Mouse (Mus musculus) kidney, embryonic 16.5 days (tissue): ENCODE results near the gene Patl2. TPM values are rescaled to one million over a fixed set of nuclear protein-coding genes. Genes with fewer than 3 reads are reported as not detected.

Experiments used
- ATAC-seq: fragments of 200-750 bp; cut with Nextera tagmentation; 2 replicates; pipeline ENCODE4 v1.8.0; 2017; ENCODE audit warnings: moderate TSS enrichment; ENCODE audit not compliant: low FRiP score, low TSS enrichment
- H3K27ac ChIP-seq: fragments of 300-500 bp; sonication (generic); 2 replicates; pipeline ENCODE4 v1.5.1; 2014; ENCODE audit warnings: low read length
- H3K27me3 ChIP-seq: fragments of 300-500 bp; sonication (generic); 2 replicates; pipeline ENCODE4 v1.6.1; 2014; ENCODE audit warnings: low read length, control low read depth, mixed read lengths; ENCODE audit not compliant: insufficient read depth
- H3K36me3 ChIP-seq: fragments of 300-500 bp; sonication (generic); 2 replicates; pipeline ENCODE4 v1.6.1; 2014; ENCODE audit warnings: low read length, control low read depth, mixed read lengths; ENCODE audit not compliant: insufficient read depth
- H3K4me1 ChIP-seq: fragments of 300-500 bp; sonication (generic); 2 replicates; pipeline ENCODE4 v1.6.1; 2014; ENCODE audit warnings: low read length, control low read depth, mixed read lengths; ENCODE audit not compliant: insufficient read depth
- H3K4me2 ChIP-seq: fragments of 300-500 bp; sonication (generic); replicated peaks from 2 replicates; pipeline ENCODE4 v1.6.1; 2014; ENCODE audit warnings: low read depth, low read length
- H3K4me3 ChIP-seq: fragments of 300-500 bp; sonication (generic); 2 replicates; pipeline ENCODE4 v1.5.1; 2014; ENCODE audit warnings: mild to moderate bottlenecking, low read length
- H3K9ac ChIP-seq: fragments of 300-500 bp; sonication (generic); replicated peaks from 2 replicates; pipeline ENCODE4 v1.6.1; 2014; ENCODE audit warnings: low read length
- H3K9me3 ChIP-seq: fragments of 300-500 bp; sonication (generic); 2 replicates; pipeline ENCODE4 v1.6.1; 2016; ENCODE audit warnings: low read length, control low read depth
- WGBS: fragments of 180-500 bp; shearing (Covaris S2); extraction: QIAGEN DNeasy Blood & Tissue Kit; methylation state at CpG from one replicate; pipeline ENCODE4 v1.1.7; 2014; 5-methylcytosine and 5-hydroxymethylcytosine counted together
- polyA plus RNA-seq: library from polyadenylated mRNA; unstranded; fragments of >200 nt; fragmentation: Nextera tagmentation; extraction: Ambion mirVana; gene quantifications from 2 replicates; pipeline ENCODE4 v1.2.1, GENCODE M21; 2015

Patl2 gene
- polyA plus RNA-seq, 1 experiment from 2014 or later = not detected

DNA sequence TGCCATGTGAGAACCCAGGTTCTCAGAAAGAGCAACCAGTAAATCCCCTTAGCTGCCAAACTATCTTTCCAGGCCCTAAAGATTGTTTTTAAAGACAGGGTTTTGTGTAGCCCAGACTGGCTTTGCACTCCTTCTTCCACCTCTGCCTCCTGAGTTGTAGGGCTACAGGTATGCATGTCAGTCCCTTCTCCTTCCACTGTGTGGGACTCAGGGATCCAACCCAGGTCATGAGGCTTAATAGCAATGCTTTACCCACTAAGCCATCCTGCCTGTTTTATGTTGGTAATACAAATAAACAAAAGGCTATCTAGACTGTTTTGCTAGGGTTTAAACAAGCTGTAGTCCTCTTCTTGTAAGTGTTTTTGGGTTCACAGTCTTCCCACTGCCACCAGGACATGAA lies 28.4 kb downstream of the Patl2 start:
- Histone ChIP-seq H3K27ac (no peak overlapping the region), H3K36me3 (no peaks in the 10 kb centered on the region), H3K9ac (no peak overlapping the region), H3K4me1 (peaks cover 8% of the 10 kb centered on the region), H3K27me3 (no peaks in the 10 kb centered on the region), H3K4me3 (no peak overlapping the region), H3K9me3 (no peaks in the 10 kb centered on the region), H3K4me2 (no peak overlapping the region)
- ATAC-seq = no peak

DNA sequence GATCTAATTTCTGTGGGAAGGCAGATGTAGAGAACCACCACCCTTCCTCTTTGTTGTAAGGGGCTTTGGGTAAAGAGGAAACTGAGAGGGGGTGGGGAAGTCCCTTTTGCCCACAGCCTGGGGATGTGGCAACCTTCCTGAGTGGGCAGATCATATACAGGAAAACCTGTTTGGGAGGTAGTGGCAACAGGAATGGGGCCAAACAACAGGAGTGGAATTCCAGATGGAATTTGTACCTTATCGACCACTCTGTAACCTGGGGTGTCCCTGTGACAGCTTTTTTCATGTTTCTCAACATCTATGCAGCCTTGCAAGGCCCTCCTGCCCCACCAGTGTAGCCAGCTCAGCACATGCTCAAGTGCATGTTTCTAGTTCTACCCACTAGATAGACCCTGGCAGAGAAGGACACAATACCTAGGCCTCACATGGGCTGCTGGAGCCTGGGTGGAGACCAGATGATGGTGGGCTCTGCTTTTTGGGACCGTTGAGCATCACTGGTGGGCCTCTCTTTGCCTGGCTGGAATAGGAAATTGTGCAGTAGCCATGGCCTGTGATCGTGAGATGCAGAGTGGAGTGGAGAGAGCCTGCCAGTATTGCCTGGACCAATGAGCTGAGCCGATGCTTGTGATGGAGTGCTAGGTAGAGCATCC lies 29.8 kb downstream of the Patl2 start:
- Histone ChIP-seq H3K9ac (no peak overlapping the region), H3K4me3 (no peak overlapping the region), H3K27ac (no peak overlapping the region), H3K4me2 (no peak overlapping the region), H3K36me3 (no peaks in the 10 kb centered on the region), H3K9me3 (no peaks in the 10 kb centered on the region), H3K27me3 (no peaks in the 10 kb centered on the region), H3K4me1 (peaks cover under 1% of the 10 kb centered on the region)
- WGBS = 92% methylated on average over 4 of the region's 4 CpGs
- no peak for ATAC-seq

DNA sequence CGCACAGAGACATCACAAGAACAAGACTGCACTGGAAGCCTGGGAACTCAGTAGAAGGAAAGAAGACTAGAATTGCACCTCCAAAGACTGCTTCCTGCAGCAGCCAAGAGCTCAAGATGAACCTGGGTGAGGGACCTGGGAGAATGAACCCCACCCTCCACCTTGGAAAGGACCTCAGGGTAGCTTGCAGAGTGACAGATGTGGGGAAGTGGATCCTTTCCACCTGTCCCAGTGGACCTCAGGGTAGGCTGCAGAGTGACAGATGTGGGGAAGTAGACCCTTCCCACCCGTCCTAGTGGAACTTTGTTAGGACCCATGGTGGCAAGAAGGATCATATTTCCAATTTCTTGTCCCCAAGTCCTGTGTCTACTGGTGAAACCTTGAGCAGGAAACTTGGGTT lies 30.7 kb downstream of the Patl2 start:
- no peak for ATAC-seq
- WGBS = 74% methylated on average over 2 of the region's 2 CpGs

DNA sequence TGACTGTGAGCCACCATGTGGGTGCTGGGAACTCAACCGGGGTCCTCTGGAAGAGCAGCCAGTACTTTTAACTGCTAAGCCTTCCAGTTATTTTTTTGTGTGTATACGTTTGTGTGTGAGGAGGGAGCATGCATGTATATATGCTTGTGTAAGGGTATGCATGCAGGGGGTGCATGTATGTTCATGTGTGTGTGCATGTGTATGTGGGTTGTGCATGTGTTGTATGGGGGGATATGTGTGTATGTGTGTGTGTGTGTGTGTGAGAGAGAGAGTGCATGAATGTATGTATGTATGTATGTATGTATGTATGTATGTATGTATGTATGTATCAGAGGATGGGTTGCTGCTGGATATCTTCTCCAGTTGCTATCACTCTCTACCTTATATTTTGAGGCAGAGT lies 31.5 kb downstream of the Patl2 start:
- no peaks in the 10 kb centered on the region for H3K9me3 ChIP-seq
- H3K36me3 ChIP-seq = no peaks in the 10 kb centered on the region
- no peaks in the 10 kb centered on the region for H3K27me3 ChIP-seq
- ATAC-seq = no peak
- H3K4me2 ChIP-seq = no peak overlapping the region
- H3K27ac ChIP-seq = no peak overlapping the region
- WGBS = 94% methylated on average over 2 of the region's 2 CpGs
- no peak overlapping the region for H3K9ac ChIP-seq
- no peaks in the 10 kb centered on the region for H3K4me1 ChIP-seq
- H3K4me3 ChIP-seq = no peak overlapping the region

More for the DNA sequence above, 30.7 kb downstream of the Patl2 start:
- no peak overlapping the region for H3K9ac ChIP-seq
- no peaks in the 10 kb centered on the region for H3K27me3 ChIP-seq
- no peaks in the 10 kb centered on the region for H3K36me3 ChIP-seq
- no peak overlapping the region for H3K4me2 ChIP-seq
- H3K4me1 ChIP-seq = no peaks in the 10 kb centered on the region
- no peak overlapping the region for H3K27ac ChIP-seq
- no peaks in the 10 kb centered on the region for H3K9me3 ChIP-seq
- no peak overlapping the region for H3K4me3 ChIP-seq

DNA sequence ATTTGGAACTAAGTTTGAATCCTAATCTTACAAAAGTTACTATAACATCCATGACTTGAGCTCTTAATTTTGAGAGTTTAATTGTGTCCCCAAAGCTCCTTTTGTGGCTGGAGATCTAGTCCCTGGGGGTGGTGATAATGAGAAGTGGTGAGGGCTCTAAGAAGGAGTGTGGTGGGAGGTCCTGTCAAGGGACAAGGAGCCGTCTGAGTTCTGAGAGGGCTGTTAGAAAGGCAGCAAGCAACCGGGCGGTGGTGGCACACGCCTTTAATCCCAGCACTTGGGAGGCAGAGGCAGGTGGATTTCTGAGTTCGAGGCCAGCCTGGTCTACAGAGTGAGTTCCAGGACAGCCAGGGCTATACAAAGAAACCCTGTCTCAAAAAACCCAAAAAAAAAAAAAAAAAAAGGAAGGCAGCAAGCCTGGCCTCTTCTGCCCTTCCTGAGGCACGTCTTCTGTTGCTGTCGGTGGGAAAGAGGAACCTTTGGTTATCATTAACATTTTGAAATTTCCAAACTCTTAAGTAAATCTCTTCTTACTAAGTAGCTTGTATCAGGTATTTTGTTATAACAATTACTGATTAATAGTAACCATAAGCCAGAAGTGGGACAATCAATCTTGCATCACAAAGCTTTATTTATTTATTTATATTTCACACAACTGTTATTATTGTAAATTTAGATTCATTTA lies 32.2 kb downstream of the Patl2 start:
- Histone ChIP-seq H3K27me3 (no peaks in the 10 kb centered on the region), H3K4me2 (no peak overlapping the region), H3K9ac (no peak overlapping the region), H3K27ac (no peak overlapping the region), H3K4me3 (no peak overlapping the region), H3K4me1 (no peaks in the 10 kb centered on the region; the same call in 1 of the 2 replicates), H3K36me3 (no peaks in the 10 kb centered on the region), H3K9me3 (no peaks in the 10 kb centered on the region)
- WGBS = 91% methylated on average over 6 of the region's 7 CpGs
- ATAC-seq = no peak

DNA sequence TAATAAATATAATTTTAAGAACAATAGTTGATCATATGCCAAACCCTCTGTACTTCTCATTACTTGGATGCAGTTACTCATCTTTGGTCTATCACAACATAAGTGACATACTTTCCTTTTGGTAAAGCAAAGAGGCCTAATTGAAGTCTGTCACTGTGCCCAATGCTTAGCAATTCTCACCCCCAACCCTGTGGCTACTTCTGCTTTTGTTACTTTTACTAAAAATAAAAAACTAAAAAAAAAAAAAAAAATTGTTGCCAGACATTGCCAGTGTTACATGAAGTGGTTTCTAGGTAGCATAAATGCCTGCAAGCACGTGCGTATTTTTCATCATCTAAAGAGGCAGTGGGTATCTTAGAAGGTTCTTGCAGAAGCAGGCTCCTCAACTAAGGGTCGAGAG lies 33.1 kb downstream of the Patl2 start:
- Histone ChIP-seq H3K4me2 (no peak overlapping the region), H3K27ac (no peak overlapping the region), H3K9me3 (no peaks in the 10 kb centered on the region), H3K4me1 (no peaks in the 10 kb centered on the region; the same call in 1 of the 2 replicates), H3K27me3 (no peaks in the 10 kb centered on the region), H3K9ac (no peak overlapping the region), H3K36me3 (no peaks in the 10 kb centered on the region), H3K4me3 (no peak overlapping the region)
- 72% methylated on average over 3 of the region's 3 CpGs for WGBS
- ATAC-seq = no peak

DNA sequence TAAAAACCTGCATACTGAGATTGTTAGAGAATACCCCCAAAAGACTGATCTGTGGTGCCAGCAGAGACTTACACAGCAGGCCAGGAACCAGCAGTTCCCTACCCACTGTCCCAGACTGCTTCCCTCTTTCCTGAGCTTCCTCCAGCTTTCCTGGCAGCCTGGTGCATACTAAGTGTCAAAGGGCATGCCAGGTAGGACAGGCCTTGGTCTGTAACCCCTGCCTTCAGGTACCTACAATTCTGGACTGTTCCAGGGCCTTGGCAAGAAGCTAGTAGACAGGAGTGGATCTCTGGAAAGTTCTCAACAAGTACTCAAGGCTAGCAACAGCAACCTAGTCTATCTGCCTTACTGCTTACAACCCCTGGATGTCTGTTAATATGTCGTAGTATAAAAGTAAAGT lies 34.8 kb downstream of the Patl2 start:
- H3K9me3 ChIP-seq = no peaks in the 10 kb centered on the region
- no peak overlapping the region for H3K4me3 ChIP-seq
- no peak overlapping the region for H3K4me2 ChIP-seq
- 88% methylated on average over 1 of the region's 1 CpGs for WGBS
- H3K27me3 ChIP-seq = no peaks in the 10 kb centered on the region
- no peak for ATAC-seq
- H3K36me3 ChIP-seq = no peaks in the 10 kb centered on the region
- H3K27ac ChIP-seq = no peak overlapping the region
- peaks cover 3% of the 10 kb centered on the region; the same call in 1 of the 2 replicates for H3K4me1 ChIP-seq
- H3K9ac ChIP-seq = no peak overlapping the region

DNA sequence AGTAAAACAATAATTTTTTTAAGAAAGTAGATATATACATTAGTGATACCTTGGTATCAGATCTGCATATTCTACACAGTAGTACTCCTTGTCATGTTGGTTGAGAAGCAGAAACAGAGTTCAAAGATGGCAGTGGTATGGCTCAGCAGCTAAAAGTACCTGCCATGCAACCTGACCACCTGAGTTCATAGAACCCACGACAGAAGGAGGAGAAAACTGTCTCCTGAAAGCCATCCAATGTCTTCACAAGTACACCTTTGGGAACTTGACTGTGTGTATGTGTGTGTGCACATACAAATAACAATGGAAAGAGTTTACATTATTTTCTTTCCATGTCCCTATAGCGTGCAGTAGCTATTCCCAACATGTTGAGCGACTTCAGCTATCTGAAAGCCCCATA lies 36.3 kb downstream of the Patl2 start:
- no peaks in the 10 kb centered on the region for H3K9me3 ChIP-seq
- H3K36me3 ChIP-seq = no peaks in the 10 kb centered on the region
- H3K27me3 ChIP-seq = no peaks in the 10 kb centered on the region
- H3K9ac ChIP-seq = no peak overlapping the region
- H3K4me3 ChIP-seq = no peak overlapping the region
- ATAC-seq = no peak
- no peak overlapping the region for H3K27ac ChIP-seq
- WGBS = 91% methylated on average over 3 of the region's 3 CpGs
- no peak overlapping the region for H3K4me2 ChIP-seq
- peaks cover 3% of the 10 kb centered on the region; the same call in 1 of the 2 replicates for H3K4me1 ChIP-seq

DNA sequence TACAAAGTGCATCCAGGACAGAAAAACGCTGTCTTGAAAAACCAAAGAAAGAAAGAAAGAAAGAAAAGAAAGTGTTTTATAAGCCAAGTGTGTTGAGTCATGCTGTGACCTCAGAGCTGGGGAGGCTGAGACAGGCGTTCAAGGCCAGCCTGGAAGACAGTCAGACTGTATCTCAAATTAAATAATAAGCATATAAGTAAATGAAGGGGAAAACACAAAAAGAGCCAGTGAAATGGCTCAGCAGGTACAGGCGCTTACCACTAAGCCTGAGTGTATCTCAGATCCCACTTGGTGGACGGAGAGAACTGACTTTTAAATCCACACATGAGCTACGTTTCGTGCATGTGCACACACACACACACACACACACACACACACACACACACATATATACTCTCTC lies 36.7 kb downstream of the Patl2 start:
- 89% methylated on average over 6 of the region's 6 CpGs for WGBS
- no peak overlapping the region; the same call in 1 of the 2 replicates for H3K4me3 ChIP-seq
- no peaks in the 10 kb centered on the region for H3K27me3 ChIP-seq
- H3K36me3 ChIP-seq = no peaks in the 10 kb centered on the region
- no peak overlapping the region for H3K9ac ChIP-seq
- H3K4me2 ChIP-seq = peak overlapping the region; percentile 81; the same call in 1 of the 2 replicates
- no peak overlapping the region for H3K27ac ChIP-seq
- peaks cover 3% of the 10 kb centered on the region; the same call in 1 of the 2 replicates for H3K4me1 ChIP-seq
- H3K9me3 ChIP-seq = no peaks in the 10 kb centered on the region
- ATAC-seq = no peak

DNA sequence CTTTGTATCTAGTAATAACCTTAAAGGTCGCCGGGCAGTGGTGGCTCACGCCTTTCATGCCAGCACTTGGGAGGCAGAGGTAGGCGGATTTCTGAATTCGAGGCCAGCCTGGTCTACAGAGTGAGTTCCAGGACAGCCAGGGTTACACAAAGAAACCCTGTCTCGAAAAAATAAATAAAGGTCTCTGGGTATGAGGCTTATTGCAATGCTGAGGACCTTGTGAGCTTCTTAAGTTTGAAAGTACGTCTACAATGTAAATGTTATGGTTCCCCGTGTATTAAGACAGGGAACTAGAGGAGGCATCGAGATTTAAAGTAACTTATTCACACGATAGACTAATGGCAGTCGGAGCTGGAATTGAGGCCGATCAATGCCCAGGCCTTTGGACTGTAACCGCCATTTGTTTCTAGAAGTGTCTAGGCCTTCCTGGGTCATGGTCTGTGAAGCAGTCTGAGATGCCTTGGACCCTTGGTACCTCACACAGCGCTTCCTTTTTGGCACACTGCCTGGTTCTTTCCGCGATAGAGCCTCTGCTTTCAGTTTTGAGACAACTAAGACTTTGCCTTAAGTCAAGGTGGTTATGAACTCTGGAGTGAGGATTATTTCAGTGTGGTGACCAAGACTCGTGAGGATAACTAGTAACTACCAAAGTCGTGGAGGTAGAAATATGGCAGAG lies 37.6 kb downstream of the Patl2 start:
- Histone ChIP-seq H3K9ac (peak overlapping the region; percentile 86), H3K9me3 (no peaks in the 10 kb centered on the region), H3K27ac (peak overlapping the region; percentile 58; the same call in 1 of the 2 replicates), H3K36me3 (no peaks in the 10 kb centered on the region), H3K4me1 (peaks cover 3% of the 10 kb centered on the region; the same call in 1 of the 2 replicates), H3K27me3 (no peaks in the 10 kb centered on the region), H3K4me3 (peak overlapping the region; percentile 71), H3K4me2 (peak overlapping the region; percentile 81)
- peak; percentile 28 for ATAC-seq
- WGBS = 27% methylated on average over 18 of the region's 18 CpGs
